Mouse (Mus musculus) heart, embryonic 16.5 days (tissue): ENCODE data around the gene Tex26. TPM values are rescaled to one million over a fixed set of nuclear protein-coding genes. Genes with fewer than 3 reads are reported as not detected.

Experiments
- ATAC-seq: fragments of 200-750 bp; cut with Nextera tagmentation; replicated peaks from 2 replicates; pipeline ENCODE4 v1.8.0; 2017; ENCODE audit warnings: moderate number of reproducible peaks; ENCODE audit not compliant: insufficient read depth, low FRiP score; ENCODE audit errors: extremely low read depth
- H3K27ac ChIP-seq: fragments of 300-500 bp; sonication (generic); 2 replicates; pipeline ENCODE4 v1.5.1; 2014; ENCODE audit warnings: mild to moderate bottlenecking, low read length, control low read depth, moderate library complexity
- H3K27me3 ChIP-seq: fragments of 300-500 bp; sonication (generic); 2 replicates; pipeline ENCODE4 v1.6.1; 2014; ENCODE audit warnings: low read length, mixed read lengths; ENCODE audit not compliant: control insufficient read depth, insufficient read depth
- H3K36me3 ChIP-seq: fragments of 300-500 bp; sonication (generic); 2 replicates; pipeline ENCODE4 v1.6.1; 2014; ENCODE audit not compliant: control insufficient read depth, insufficient read depth
- H3K4me1 ChIP-seq: fragments of 300-500 bp; sonication (generic); 2 replicates; pipeline ENCODE4 v1.6.1; 2014; ENCODE audit warnings: low read length, mixed read lengths; ENCODE audit not compliant: control insufficient read depth, insufficient read depth
- H3K4me2 ChIP-seq: fragments of 300-500 bp; sonication (generic); 2 replicates; pipeline ENCODE4 v1.6.1; 2014; ENCODE audit warnings: low read depth, mild to moderate bottlenecking, control low read depth, low read length
- H3K4me3 ChIP-seq: fragments of 300-500 bp; sonication (generic); 2 replicates; pipeline ENCODE4 v1.5.1; 2014; ENCODE audit warnings: mild to moderate bottlenecking, control low read depth, low read length
- H3K9ac ChIP-seq: fragments of 300-500 bp; sonication (generic); 2 replicates; pipeline ENCODE4 v1.6.1; 2014; ENCODE audit warnings: low read length, control low read depth
- H3K9me3 ChIP-seq: fragments of 300-500 bp; sonication (generic); replicated peaks from 2 replicates; pipeline ENCODE4 v1.6.1; 2016; ENCODE audit warnings: low read length; ENCODE audit not compliant: control insufficient read depth
- WGBS: fragments of 180-500 bp; shearing (Covaris S2); extraction: QIAGEN DNeasy Blood & Tissue Kit; methylation state at CpG from one replicate; pipeline ENCODE4 v1.1.7; 2014; 5-methylcytosine and 5-hydroxymethylcytosine counted together
- polyA plus RNA-seq: library from polyadenylated mRNA; unstranded; fragments of >200 nt; fragmentation: Nextera tagmentation; extraction: Ambion mirVana; gene quantifications from 2 replicates; pipeline ENCODE4 v1.2.1, GENCODE M21; 2015

Gene Tex26
- polyA plus RNA-seq = 0.28 and 0.69 TPM in 2 replicates

DNA sequence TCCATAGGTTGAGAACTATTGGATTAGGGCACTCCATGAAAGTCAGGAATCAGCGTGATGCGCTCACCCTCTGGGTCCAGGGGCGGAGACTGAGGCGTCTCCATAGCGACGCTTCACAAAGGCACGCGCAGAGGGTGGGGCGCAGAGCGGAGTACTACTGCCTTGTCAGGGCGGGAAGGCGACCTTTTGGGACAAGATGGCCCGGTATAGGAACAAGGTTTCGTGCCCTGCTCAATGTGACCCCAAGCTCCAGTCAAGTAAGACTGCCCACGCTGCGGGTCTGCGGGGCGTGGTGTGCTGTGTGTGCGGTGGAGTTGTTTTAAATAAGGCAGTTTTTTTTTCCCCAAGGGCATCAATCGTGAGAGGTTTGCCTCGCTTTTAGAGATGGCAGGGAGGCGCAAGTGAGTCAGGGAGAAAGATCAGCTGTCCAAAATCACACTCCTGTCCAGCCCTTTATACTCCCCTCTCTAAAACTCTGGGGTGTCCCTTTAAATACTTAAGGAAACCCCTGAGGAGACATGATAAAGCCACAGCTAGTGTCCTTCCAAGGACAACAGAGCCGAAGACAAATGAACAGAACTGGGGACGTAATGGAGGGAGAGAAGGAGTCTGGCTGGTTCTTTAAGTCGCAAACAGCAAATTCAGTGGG, at the start of gene Tex26:
Gene Tex26, plus strand, starts transcription at position 130 of the 649 bp plus-strand sequence.
- H3K4me3 ChIP-seq = peak within 1 kb of the TSS; percentile 57
- H3K27me3 ChIP-seq = no peaks in the 10 kb centered on the region
- H3K4me1 ChIP-seq = peaks cover 12% of the 10 kb centered on the region
- peak within 1 kb of the TSS; percentile 65 for H3K27ac ChIP-seq
- WGBS = under 1% methylated on average over 25 of the region's 25 CpGs
- H3K36me3 ChIP-seq = no peaks in the 10 kb centered on the region
- peak within 1 kb of the TSS; percentile 93 for H3K4me2 ChIP-seq
- peak within 1 kb of the TSS; percentile 65 for H3K9ac ChIP-seq
- peak; percentile 89 for ATAC-seq
- H3K9me3 ChIP-seq = no peaks in the 10 kb centered on the region

DNA sequence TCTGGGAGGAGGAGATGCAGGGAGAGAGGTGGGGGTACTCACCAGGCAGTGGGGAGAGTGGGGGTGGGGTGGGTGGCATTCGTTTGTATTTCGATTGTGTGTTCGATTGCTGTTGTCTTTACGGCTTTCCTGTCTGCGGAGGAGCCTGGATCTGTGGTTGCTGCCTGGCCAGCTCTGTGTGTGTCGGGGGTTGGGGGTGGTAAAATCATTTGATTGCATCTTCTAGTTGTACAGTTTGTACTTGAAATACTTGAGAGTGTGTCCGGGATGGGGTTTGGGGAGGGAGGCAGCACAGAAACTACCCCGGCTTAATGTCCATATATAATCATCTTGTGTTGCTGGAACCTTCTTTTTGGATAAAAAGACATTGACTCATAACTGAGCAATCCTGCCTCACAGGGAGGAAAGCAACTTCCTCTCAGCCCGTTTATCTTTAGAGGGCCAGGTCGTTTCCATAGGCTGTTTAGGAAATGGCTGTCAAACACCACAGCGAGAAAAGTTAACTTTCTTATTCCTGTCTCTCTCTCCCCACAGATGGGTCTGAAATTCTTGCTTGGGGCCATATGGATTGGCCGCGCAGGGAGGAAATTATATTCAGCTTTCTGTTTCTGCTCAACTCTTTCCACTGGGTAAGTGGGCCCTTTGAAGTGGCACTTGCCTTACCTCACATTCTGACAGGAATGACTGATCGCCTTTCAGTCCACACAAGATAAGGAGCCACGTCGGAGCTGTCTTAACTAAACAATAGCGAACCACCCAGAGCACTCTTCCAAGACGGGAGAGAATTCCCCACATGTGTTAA, 47.7 kb upstream of the Tex26 start:
- no peak overlapping the region for H3K9ac ChIP-seq
- H3K27ac ChIP-seq = peak overlapping the region; percentile 59
- peaks cover 10% of the 10 kb centered on the region; the same call in 1 of the 2 replicates for H3K4me1 ChIP-seq
- H3K36me3 ChIP-seq = no peaks in the 10 kb centered on the region
- no peak; the same call in 1 of the 2 replicates for ATAC-seq
- peaks cover 2% of the 10 kb centered on the region; the same call in 1 of the 2 replicates for H3K9me3 ChIP-seq
- 11% methylated on average over 18 of the region's 18 CpGs for WGBS
- H3K27me3 ChIP-seq = no peaks in the 10 kb centered on the region
- no peak overlapping the region for H3K4me3 ChIP-seq
- H3K4me2 ChIP-seq = peak overlapping the region; percentile 4

DNA sequence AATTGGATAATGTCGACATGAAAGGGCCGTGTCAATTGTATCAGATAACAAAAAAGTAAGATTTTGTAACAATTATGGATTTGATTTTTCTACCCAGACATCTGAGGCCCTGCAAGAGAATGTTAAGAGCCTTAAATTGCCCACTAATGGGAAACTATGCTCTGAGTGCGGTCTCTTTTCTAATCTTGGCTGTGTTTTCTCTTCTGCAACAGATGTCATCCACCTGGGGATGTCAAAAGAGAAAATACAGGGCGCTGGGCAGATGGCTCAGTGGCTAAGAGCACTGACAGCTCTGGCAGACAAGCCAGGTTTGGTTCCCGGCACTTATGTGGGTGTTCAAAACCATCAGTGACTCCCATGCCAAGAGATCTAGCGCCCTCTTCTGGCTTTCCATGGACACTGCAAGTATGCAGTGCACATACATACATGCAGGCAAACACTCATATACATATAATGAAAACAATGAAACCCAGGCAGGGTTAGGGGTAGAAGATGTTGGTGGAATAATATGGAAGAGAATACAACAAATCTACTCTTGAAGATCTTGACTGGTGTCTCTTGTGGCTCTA, 47.0 kb upstream of the Tex26 start:
- H3K36me3 ChIP-seq = no peaks in the 10 kb centered on the region
- H3K9ac ChIP-seq = no peak overlapping the region
- peaks cover 10% of the 10 kb centered on the region; the same call in 1 of the 2 replicates for H3K4me1 ChIP-seq
- H3K9me3 ChIP-seq = peaks cover 2% of the 10 kb centered on the region; the same call in 1 of the 2 replicates
- no peak overlapping the region for H3K4me3 ChIP-seq
- 46% methylated on average over 6 of the region's 6 CpGs for WGBS
- H3K4me2 ChIP-seq = no peak overlapping the region
- no peak for ATAC-seq
- H3K27me3 ChIP-seq = no peaks in the 10 kb centered on the region
- H3K27ac ChIP-seq = peak overlapping the region; percentile 59

DNA sequence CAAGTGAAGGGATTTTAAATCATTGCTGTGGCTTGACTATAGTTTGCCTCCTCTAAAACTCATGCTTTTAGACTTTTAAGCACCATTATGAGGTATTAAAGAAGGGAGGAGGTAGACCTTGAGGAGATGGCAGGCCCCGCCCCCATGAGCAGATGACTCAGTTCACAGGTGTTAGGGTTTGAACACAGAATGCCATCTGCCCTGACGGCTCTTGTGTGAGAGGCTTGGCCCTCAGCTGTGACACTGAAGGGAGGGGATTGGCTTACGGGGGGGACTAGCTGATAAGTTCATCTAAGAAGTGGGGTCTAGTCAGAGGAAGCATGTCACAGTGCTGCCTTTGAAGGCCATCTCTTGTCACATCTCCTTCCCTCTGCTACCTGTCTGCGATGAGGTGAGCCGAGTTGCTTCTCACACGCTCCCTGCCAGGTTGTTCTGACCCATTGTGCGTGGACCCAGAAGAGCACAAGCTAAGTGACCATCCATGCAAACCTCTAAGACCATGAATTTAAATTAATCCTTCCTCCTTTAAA, 37.9 kb upstream of the Tex26 start:
- no peak overlapping the region for H3K9ac ChIP-seq
- H3K4me2 ChIP-seq = no peak overlapping the region
- no peak for ATAC-seq
- no peaks in the 10 kb centered on the region; the same call in 1 of the 2 replicates for H3K36me3 ChIP-seq
- no peaks in the 10 kb centered on the region for H3K4me1 ChIP-seq
- no peak overlapping the region for H3K4me3 ChIP-seq
- WGBS = 82% methylated on average over 7 of the region's 7 CpGs
- peaks cover 10% of the 10 kb centered on the region for H3K9me3 ChIP-seq
- no peaks in the 10 kb centered on the region for H3K27me3 ChIP-seq
- H3K27ac ChIP-seq = no peak overlapping the region

DNA sequence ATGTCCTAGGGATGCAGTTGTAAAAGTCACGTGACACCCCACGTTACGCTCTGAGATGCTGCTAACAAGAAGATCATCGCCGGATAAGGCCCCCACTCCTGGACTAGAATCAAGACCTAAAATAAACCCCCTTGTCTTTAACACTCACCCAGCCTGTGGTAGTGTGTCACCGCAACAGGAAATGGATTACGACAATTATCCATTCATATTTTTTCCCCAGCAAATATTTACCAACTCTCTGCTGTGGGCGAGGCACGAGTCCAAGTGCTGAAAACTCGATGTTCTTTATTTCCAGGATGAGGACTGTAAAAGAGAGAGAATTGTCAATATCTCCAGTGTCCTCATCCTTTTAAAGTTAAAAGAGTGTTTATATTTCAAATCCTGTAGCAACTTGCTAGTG, 37.4 kb upstream of the Tex26 start:
- Histone ChIP-seq H3K4me3 (no peak overlapping the region), H3K4me1 (no peaks in the 10 kb centered on the region), H3K27ac (no peak overlapping the region), H3K27me3 (no peaks in the 10 kb centered on the region), H3K9me3 (peaks cover 10% of the 10 kb centered on the region), H3K36me3 (no peaks in the 10 kb centered on the region; the same call in 1 of the 2 replicates), H3K4me2 (no peak overlapping the region), H3K9ac (no peak overlapping the region)
- no peak for ATAC-seq
- WGBS = 75% methylated on average over 10 of the region's 10 CpGs

DNA sequence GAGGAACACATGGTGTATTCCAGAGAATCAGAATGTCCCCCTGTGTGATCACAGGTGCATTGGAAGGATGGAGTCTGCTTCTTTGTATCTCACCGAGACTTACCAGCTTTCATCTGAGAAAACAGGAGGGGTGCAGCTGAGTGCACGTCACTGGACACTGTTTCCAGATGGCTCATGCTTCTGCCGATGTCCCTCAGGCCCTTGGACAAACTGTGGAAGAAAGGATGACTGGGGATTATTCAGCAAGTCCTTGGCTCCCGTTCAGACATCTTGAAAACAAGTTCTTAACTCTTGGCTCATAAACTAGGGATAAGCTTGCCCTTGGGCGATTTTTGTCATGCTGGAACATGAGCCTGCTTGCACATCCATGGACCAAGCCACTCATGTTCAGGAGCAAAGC, 36.1 kb upstream of the Tex26 start:
- H3K36me3 ChIP-seq = no peaks in the 10 kb centered on the region; the same call in 1 of the 2 replicates
- H3K9ac ChIP-seq = no peak overlapping the region
- ATAC-seq = no peak
- H3K27ac ChIP-seq = no peak overlapping the region
- no peaks in the 10 kb centered on the region for H3K27me3 ChIP-seq
- H3K9me3 ChIP-seq = peaks cover 12% of the 10 kb centered on the region
- 60% methylated on average over 5 of the region's 5 CpGs for WGBS
- H3K4me2 ChIP-seq = no peak overlapping the region
- no peaks in the 10 kb centered on the region for H3K4me1 ChIP-seq
- H3K4me3 ChIP-seq = no peak overlapping the region

DNA sequence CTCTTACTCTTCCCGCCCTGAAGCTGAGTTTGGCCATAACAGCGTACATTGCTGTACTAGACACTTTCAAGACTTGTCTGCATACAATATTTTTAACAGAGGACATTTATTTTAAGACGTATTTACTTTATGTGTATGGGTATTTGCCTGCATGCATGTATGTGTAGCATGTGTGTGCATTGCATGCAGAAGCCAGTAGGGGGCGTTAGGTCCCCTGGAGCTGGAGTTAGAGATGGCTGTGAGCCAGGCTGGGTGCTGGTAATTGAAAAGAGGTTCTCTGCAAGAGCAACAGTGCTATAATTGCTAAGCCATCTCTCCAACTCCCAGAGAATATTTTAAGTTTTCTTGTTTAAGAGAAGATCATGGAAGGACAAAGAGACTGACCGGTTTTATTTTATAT, 34.8 kb upstream of the Tex26 start:
- H3K27ac ChIP-seq = no peak overlapping the region
- H3K9me3 ChIP-seq = peaks cover 12% of the 10 kb centered on the region
- no peak overlapping the region for H3K4me3 ChIP-seq
- no peaks in the 10 kb centered on the region; the same call in 1 of the 2 replicates for H3K36me3 ChIP-seq
- H3K9ac ChIP-seq = no peak overlapping the region
- H3K27me3 ChIP-seq = no peaks in the 10 kb centered on the region
- no peak overlapping the region for H3K4me2 ChIP-seq
- ATAC-seq = no peak
- WGBS = 77% methylated on average over 5 of the region's 5 CpGs
- no peaks in the 10 kb centered on the region for H3K4me1 ChIP-seq

DNA sequence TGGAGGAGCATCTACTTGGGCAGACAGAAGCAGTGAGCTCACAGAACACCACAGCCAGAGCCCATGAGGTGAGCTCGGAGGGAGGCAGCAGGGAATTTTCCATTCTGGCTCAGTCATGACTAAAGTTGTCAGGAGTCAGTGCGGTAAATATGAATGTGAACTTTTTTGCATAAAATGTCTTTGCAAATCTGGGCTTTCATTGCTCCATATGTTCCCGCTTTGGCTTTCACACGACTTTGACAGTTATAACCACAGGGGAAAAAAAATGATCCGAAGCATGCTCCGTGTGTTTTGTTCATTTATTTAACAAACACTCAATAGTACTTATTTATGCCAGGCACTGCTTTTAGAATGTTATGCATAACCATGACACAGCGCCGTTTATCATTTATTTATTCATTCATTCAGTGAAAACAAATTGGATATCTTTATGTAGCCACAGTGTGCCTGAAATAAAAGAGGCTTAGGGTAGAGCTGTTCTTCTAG, 32.6 kb upstream of the Tex26 start:
- Histone ChIP-seq H3K4me3 (no peak overlapping the region), H3K4me2 (no peak overlapping the region), H3K27me3 (peaks cover 5% of the 10 kb centered on the region; the same call in 1 of the 2 replicates), H3K9ac (no peak overlapping the region), H3K4me1 (peaks cover 6% of the 10 kb centered on the region), H3K9me3 (peaks cover 8% of the 10 kb centered on the region), H3K27ac (no peak overlapping the region), H3K36me3 (no peaks in the 10 kb centered on the region; the same call in 1 of the 2 replicates)
- 85% methylated on average over 8 of the region's 8 CpGs for WGBS
- no peak for ATAC-seq
